Mouse (Mus musculus) 3134 (cell line): ENCODE results near the gene Nfib.

ENCODE experiments used
- DNase-seq: peaks from one replicate; pipeline ENCODE4 v3.0.0-alpha.2; 2011; ENCODE audit warnings: low spot score; ENCODE audit not compliant: insufficient read length; ENCODE audit errors: extremely low read depth

Nfib gene

GRCm38 (mm10) chr4:82377621-82378020 is 327.9 kb downstream of the Nfib start:
- no peak for DNase-seq

GRCm38 (mm10) chr4:82374560-82374959 is 331.0 kb downstream of the Nfib start:
- no peak for DNase-seq

- DNase-seq: no peak
These were observed 333.3 kb downstream of the Nfib start for GRCm38 (mm10) chr4:82372217-82372616.

- no peak for DNase-seq
These were observed 334.1 kb downstream of the Nfib start for GRCm38 (mm10) chr4:82371471-82371870.

- DNase-seq: peak; percentile 16
These were observed 336.4 kb downstream of the Nfib start for GRCm38 (mm10) chr4:82369011-82369776.

GRCm38 (mm10) chr4:82368091-82368775 is 337.3 kb downstream of the Nfib start:
- DNase-seq: no peak

GRCm38 (mm10) chr4:82364696-82365385 is 340.7 kb downstream of the Nfib start:
- peak; percentile 19 for DNase-seq

GRCm38 (mm10) chr4:82363951-82364350 is 341.6 kb downstream of the Nfib start:
- DNase-seq: no peak

GRCm38 (mm10) chr4:82362294-82362693 is 343.3 kb downstream of the Nfib start:
- DNase-seq: no peak

- DNase-seq: no peak
These were observed 345.5 kb downstream of the Nfib start for GRCm38 (mm10) chr4:82360081-82360511.

- DNase-seq: no peak
These were observed 346.4 kb downstream of the Nfib start for GRCm38 (mm10) chr4:82359110-82359509.

- no peak for DNase-seq
These were observed 356.5 kb downstream of the Nfib start for GRCm38 (mm10) chr4:82349006-82349405.

GRCm38 (mm10) chr4:82344787-82345186 is 360.8 kb downstream of the Nfib start:
- DNase-seq: no peak

GRCm38 (mm10) chr4:82344224-82344623 is 361.3 kb downstream of the Nfib start:
- no peak for DNase-seq

GRCm38 (mm10) chr4:82338930-82339329 is 366.6 kb downstream of the Nfib start:
- no peak for DNase-seq

GRCm38 (mm10) chr4:82338481-82338880 is 367.1 kb downstream of the Nfib start:
- no peak for DNase-seq

GRCm38 (mm10) chr4:82336951-82337381 is 368.6 kb downstream of the Nfib start:
- no peak for DNase-seq

- no peak for DNase-seq
These were observed 370.2 kb downstream of the Nfib start for GRCm38 (mm10) chr4:82335266-82335865.

GRCm38 (mm10) chr4:82333413-82333812 is 372.1 kb downstream of the Nfib start:
- no peak for DNase-seq

- no peak for DNase-seq
These were observed 375.5 kb downstream of the Nfib start for GRCm38 (mm10) chr4:82330095-82330494.

- DNase-seq: no peak
These were observed 379.4 kb downstream of the Nfib start for GRCm38 (mm10) chr4:82326140-82326529.
